Mouse (Mus musculus): ENCODE results near the gene Dner. TPM values are rescaled to one million over a fixed set of nuclear protein-coding genes. Genes with fewer than 3 reads are reported as not detected.

Dner gene
- polyA plus RNA-seq, 1 experiment from 2014 or later: not detected

DNA sequence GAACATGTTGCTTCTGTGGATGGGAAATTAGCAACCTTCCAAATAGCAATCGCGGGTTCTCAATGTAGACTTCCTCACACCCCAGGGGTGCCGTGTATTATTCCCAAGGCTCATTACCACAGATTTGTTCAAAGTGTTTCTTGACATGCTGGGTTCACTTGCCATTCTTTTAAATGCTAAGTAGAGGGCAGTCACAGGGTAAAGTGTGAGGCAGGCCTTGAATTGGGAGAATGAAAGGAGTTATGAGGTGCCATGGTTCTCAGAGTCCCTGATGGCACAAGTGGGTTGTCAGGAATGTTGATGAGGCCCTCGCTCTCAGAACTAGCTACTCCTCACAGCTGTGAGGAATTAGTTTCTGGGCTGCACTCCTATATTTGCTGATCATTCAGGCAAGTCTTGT, 160.0 kb downstream of the Dner start:
- POLR2A ChIA-PET: no interaction called here
- in situ Hi-C loops (cut with MboI; ENCODE audit: low pct_unique_long_range_greater_than_20kb): no loop called here
- CTCF ChIA-PET: no interaction called here
- no peak for DNase-seq (ENCODE audit: low read depth, low spot score)
- no peak for TF ChIP-seq CTCF (IDR thresholded peaks at IDR 0.05)
- H3K27me3 ChIP-seq: no peaks in the 10 kb centered on the region
- ATAC-seq: no peak

DNA sequence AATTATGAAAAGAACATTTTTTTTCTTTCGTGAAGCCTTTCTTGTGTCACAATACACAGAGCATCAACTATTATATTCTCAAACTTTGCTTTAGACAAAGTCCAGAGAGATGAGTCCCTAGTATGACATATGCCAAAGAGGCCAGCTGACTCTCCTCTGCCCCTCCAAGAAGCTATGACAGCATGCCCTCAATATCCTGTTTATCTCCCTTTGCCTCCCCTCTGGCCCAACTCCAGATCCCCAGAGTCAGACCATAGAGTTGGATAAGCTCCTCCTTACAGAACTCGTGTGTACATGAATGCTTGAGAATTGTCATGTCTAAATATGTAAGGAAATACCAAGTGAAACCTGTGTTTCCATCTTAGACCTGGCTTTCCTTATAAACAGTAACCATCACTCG, 170.5 kb downstream of the Dner start:
- no peaks in the 10 kb centered on the region for H3K27me3 ChIP-seq
- in situ Hi-C loops (cut with MboI; ENCODE audit: low pct_unique_long_range_greater_than_20kb): no loop called here
- ATAC-seq (no peak), DNase-seq (ENCODE audit: low read depth, low spot score) (no peak)
- ChIA-PET CTCF (interaction anchor here (0.6 kb wide), 1 partner anchor 10 kb away, joined by 3 read pairs; no protein-coding TSS in a partner anchor), POLR2A (no interaction called here)
- TF ChIP-seq CTCF (IDR thresholded peaks at IDR 0.05): no peak

DNA sequence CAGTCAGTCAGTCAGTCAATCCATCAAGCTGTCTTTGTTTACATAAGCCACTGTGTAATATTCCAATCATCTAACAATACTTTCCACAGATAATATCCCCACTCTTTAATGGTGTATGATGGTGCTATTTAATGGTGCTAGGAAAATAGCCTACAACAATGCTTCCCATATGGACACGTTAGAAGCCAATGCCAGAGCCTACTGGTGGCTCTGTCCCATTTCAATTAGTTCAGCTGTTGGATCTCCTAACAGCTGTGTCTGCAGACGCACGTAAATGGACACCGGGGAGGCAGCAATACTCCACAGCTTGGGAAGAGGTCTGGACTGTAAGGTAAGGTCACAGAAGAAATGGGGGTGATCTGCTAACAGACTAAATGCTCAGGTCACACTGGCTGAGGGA, 171.6 kb downstream of the Dner start:
- POLR2A ChIA-PET: no interaction called here

DNA sequence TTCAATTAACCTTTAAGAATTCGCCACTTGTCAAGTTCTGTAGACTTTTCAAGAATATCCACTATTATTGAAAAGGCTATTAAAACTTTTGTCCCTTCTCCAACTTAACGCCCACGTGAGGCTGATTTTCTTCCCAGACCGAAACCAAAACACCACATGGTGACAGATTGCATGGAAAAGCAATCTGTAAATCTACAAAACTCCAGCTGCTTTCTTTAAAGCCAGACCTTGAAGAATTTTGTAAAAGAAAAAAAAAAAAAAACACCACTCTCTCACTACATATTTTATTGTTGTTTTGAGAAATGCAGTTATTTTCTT, 173.1 kb downstream of the Dner start:
- ATAC-seq: no peak
- CTCF ChIA-PET: no interaction called here
- H3K27me3 ChIP-seq: no peaks in the 10 kb centered on the region
- in situ Hi-C loops (cut with MboI; ENCODE audit: low pct_unique_long_range_greater_than_20kb): no loop called here
- POLR2A ChIA-PET: interaction anchor here (0.7 kb wide), 1 partner anchor 1040 kb away, joined by 3 read pairs; no protein-coding TSS in a partner anchor
- no peak for TF ChIP-seq CTCF (IDR thresholded peaks at IDR 0.05)
- DNase-seq (ENCODE audit: low read depth, low spot score): no peak

More for the DNA sequence above, 171.6 kb downstream of the Dner start:
- in situ Hi-C loops (cut with MboI; ENCODE audit: low pct_unique_long_range_greater_than_20kb): no loop called here
- no peak for DNase-seq (ENCODE audit: low read depth, low spot score)
- TF ChIP-seq CTCF (IDR thresholded peaks at IDR 0.05): no peak
- CTCF ChIA-PET: no interaction called here
- ATAC-seq: no peak
- H3K27me3 ChIP-seq: no peaks in the 10 kb centered on the region

DNA sequence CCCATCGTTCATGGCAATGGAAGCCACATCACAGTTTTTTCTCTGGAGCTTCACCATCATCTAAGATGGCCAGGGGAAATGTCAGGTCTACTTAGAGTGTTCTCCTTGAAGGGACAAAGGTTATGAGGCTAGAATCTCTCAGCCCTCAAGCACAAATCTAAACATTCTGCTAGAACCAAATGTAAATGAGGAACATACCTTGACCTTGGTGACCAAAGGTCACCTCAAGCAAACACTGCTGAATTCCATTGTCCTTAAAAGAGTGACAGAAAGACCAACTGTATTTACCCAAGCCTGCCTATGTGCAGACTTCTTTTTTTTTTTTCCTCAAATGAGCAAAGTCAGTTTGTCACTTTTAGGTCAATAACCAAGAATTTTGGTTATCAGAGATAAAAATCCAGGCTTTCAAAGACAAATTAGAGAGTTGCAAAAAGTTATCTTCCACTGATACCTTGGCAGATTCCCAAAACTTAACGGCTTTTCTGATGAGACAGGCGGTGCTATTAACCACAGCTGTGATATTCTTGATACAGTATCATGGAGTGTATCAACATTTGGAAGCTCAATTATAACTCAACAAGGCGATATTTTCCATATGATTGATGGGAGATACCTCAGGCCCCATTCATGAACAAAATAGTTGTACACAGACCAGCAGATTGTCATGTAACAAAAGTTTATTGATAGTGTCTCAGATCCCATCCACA, 173.6 kb downstream of the Dner start:
- ATAC-seq (no peak), DNase-seq (ENCODE audit: low read depth, low spot score) (no peak)
- TF ChIP-seq CTCF (IDR thresholded peaks at IDR 0.05): no peak
- POLR2A ChIA-PET: interaction anchor here (0.7 kb wide), 1 partner anchor 1040 kb away, joined by 3 read pairs; no protein-coding TSS in a partner anchor
- CTCF ChIA-PET: no interaction called here
- in situ Hi-C loops (cut with MboI; ENCODE audit: low pct_unique_long_range_greater_than_20kb): no loop called here
- H3K27me3 ChIP-seq: no peaks in the 10 kb centered on the region

- no peaks in the 10 kb centered on the region for H3K27me3 ChIP-seq
- ChIA-PET CTCF (interaction anchor here (1.3 kb wide), 1 partner anchor 22 kb away, joined by 5 read pairs; no protein-coding TSS in a partner anchor), POLR2A (interaction anchor here (0.5 to 0.6 kb wide), 2 partner anchors 10 to 773 kb away, joined by 3 to 4 read pairs; no protein-coding TSS in a partner anchor)
- TF ChIP-seq CTCF (IDR thresholded peaks at IDR 0.05): no peak
- no peak for ATAC-seq
- no peak for DNase-seq (ENCODE audit: low read depth, low spot score)
- in situ Hi-C loops (cut with MboI; ENCODE audit: low pct_unique_long_range_greater_than_20kb): no loop called here
Observed at GRCm38 (mm10) chr1:84518347-84518746, 177.7 kb downstream of the Dner start.

- no peak for TF ChIP-seq CTCF (IDR thresholded peaks at IDR 0.05)
- CTCF ChIA-PET: no interaction called here
- ATAC-seq (peak; percentile 67), DNase-seq (ENCODE audit: low read depth, low spot score) (no peak)
- in situ Hi-C loops (cut with MboI; ENCODE audit: low pct_unique_long_range_greater_than_20kb): no loop called here
- no peaks in the 10 kb centered on the region for H3K27me3 ChIP-seq
- POLR2A ChIA-PET: no interaction called here
Observed at GRCm38 (mm10) chr1:84513201-84513600, 182.8 kb downstream of the Dner start.

DNA sequence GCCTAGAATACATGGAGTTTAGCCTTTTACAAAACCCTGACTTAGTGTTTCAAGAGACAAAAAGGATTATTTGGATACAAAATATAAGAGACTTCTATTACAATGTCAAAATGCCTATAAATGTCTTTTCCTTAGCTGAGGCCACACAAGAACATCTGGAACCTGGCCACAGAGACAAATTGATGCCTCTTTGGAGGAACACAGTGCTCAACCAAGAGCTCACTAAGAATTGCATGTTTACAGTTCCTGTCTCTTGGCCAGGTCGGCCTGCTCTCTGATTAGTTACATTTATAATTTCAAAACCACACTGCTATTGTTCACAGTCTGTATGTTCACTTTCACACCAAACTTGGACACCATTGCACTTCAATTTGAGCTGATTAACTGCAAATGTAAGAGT, 187.5 kb downstream of the Dner start:
- DNase-seq (ENCODE audit: low read depth, low spot score): no peak
- TF ChIP-seq CTCF (IDR thresholded peaks at IDR 0.05): no peak
- CTCF ChIA-PET: interaction anchor here (0.7 kb wide), 1 partner anchor 73 kb away, joined by 3 read pairs; no protein-coding TSS in a partner anchor
- ATAC-seq: no peak
- H3K27me3 ChIP-seq: no peaks in the 10 kb centered on the region
- POLR2A ChIA-PET: interaction anchor here (0.7 kb wide), 1 partner anchor 10 kb away, joined by 3 read pairs; no protein-coding TSS in a partner anchor
- in situ Hi-C loops (cut with MboI; ENCODE audit: low pct_unique_long_range_greater_than_20kb): no loop called here

- CTCF ChIA-PET: no interaction called here
- DNase-seq (ENCODE audit: low read depth, low spot score) (peak; percentile 10), ATAC-seq (peak; percentile 82)
- in situ Hi-C loops (cut with MboI; ENCODE audit: low pct_unique_long_range_greater_than_20kb): no loop called here
- TF ChIP-seq CTCF (IDR thresholded peaks at IDR 0.05): no peak
- H3K27me3 ChIP-seq: no peaks in the 10 kb centered on the region
- POLR2A ChIA-PET: no interaction called here
Observed at GRCm38 (mm10) chr1:84507568-84507967, 188.5 kb downstream of the Dner start.

DNA sequence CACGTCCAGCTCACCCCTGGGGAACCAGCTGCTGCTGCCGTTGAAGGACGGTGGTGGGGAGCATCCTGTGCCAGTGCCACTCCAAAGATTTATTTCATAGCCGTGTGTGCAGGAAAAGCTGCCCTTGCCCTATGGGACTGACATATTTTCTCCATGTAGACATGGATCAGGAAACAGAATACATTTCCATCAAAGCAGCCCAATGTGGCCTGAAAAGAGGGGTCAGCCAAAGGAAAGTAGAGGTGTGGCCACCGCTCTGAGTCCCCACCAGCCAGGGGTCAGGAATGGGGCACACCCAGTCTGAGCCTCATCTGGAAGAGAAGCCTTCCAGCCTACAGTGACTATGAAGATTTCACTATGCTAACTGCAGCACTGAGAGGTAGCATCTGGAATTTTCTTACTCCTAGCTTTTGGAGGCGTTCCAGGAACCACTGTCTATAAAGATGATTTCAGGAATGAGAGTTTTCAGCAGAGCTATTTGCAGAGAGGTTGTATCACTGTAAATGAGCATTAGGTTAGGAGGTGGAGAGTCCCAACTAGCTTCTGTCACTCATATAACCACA, 189.0 kb downstream of the Dner start:
- TF ChIP-seq CTCF (IDR thresholded peaks at IDR 0.05): no peak
- ChIA-PET CTCF (no interaction called here), POLR2A (no interaction called here)
- DNase-seq (ENCODE audit: low read depth, low spot score) (peak; percentile 20), ATAC-seq (peak; percentile 66)
- no peaks in the 10 kb centered on the region for H3K27me3 ChIP-seq
- in situ Hi-C loops (cut with MboI; ENCODE audit: low pct_unique_long_range_greater_than_20kb): no loop called here

GRCm38 (mm10) chr1:84500673-84501072, 195.3 kb downstream of the Dner start:
- DNase-seq (ENCODE audit: low read depth, low spot score) (no peak), ATAC-seq (no peak)
- ChIA-PET POLR2A (no interaction called here), CTCF (no interaction called here)
- H3K27me3 ChIP-seq: no peaks in the 10 kb centered on the region
- no peak for TF ChIP-seq CTCF (IDR thresholded peaks at IDR 0.05)
- in situ Hi-C loops (cut with MboI; ENCODE audit: low pct_unique_long_range_greater_than_20kb): no loop called here

Data from Patski (cell line).